Mouse (Mus musculus): ENCODE data around the gene Cilp. TPM values are rescaled to one million over a fixed set of nuclear protein-coding genes. Genes with fewer than 3 reads are reported as not detected.

The Cilp gene
- polyA plus RNA-seq, 1 experiment from 2014 or later, result 0.84 TPM

DNA sequence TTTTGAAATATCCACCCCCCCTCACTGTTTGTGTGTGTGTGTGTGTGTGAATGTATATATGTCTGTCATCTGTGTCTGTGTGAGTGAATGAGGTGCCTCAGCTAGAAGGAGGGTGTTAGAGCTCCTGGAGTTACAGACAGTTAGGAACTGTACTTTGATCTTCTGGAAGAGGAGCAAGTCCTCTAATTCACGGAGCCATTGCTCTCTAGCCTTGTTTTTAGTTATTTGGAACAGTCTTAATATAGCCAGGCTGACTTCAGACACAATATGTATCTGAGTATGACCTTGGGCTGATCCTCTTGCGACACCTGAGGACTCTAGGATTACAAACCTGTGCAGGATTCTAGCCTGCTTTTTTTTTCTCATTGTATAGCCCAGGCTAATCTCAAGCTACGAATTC lies 33.8 kb downstream of the Cilp start:
- Histone ChIP-seq H3K27ac (no peak overlapping the region), H3K4me2 (replicated peaks) (no peak overlapping the region), H3K4me1 (replicated peaks; ENCODE audit: control insufficient read depth, insufficient read depth, low read length) (peaks cover 11% of the 10 kb centered on the region), H3K27me3 (ENCODE audit: control insufficient read depth, insufficient read depth, low read length) (no peaks in the 10 kb centered on the region), H3K9me3 (ENCODE audit: control insufficient read depth, low read length) (no peaks in the 10 kb centered on the region), H3K36me3 (replicated peaks; ENCODE audit: control insufficient read depth, insufficient read depth) (peaks cover 55% of the 10 kb centered on the region), H3K4me3 (replicated peaks; ENCODE audit: low read length) (no peak overlapping the region), H3K9ac (no peak overlapping the region)
- WGBS, result 94% methylated on average over 3 of the region's 3 CpGs
- DNase-seq (ENCODE audit: low spot score), result no peak
- ATAC-seq (ENCODE audit: low FRiP score), result no peak

DNA sequence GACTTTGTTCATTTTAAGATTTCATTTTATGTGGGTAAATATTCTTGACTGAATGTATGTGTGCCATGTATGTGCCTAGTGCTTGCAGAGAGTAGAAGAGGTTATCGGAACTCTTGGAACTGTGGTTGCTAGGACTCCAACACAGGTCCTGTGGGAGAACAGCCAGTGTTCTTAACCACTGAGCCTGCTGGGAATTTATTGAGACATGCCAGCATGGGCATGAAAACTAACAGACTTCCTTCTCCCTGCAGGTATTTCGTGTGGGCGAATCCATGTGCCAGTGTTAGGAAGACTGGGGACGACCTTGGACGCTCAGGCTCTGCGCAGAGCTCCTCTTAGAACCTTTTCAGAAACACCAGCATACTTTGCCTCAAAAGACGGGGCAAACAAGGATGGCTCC lies 34.7 kb downstream of the Cilp start:
- DNase-seq (ENCODE audit: low spot score) (no peak), ATAC-seq (ENCODE audit: low FRiP score) (no peak)
- H3K9me3 ChIP-seq (ENCODE audit: control insufficient read depth, low read length), result no peaks in the 10 kb centered on the region
- H3K9ac ChIP-seq, result no peak overlapping the region
- no peaks in the 10 kb centered on the region for H3K27me3 ChIP-seq (ENCODE audit: control insufficient read depth, insufficient read depth, low read length)
- H3K36me3 ChIP-seq (replicated peaks; ENCODE audit: control insufficient read depth, insufficient read depth), result peaks cover 63% of the 10 kb centered on the region
- no peak overlapping the region for H3K27ac ChIP-seq
- 96% methylated on average over 7 of the region's 7 CpGs for WGBS
- H3K4me2 ChIP-seq (replicated peaks), result no peak overlapping the region
- no peak overlapping the region for H3K4me3 ChIP-seq (replicated peaks; ENCODE audit: low read length)
- H3K4me1 ChIP-seq (replicated peaks; ENCODE audit: control insufficient read depth, insufficient read depth, low read length), result peaks cover 11% of the 10 kb centered on the region

DNA sequence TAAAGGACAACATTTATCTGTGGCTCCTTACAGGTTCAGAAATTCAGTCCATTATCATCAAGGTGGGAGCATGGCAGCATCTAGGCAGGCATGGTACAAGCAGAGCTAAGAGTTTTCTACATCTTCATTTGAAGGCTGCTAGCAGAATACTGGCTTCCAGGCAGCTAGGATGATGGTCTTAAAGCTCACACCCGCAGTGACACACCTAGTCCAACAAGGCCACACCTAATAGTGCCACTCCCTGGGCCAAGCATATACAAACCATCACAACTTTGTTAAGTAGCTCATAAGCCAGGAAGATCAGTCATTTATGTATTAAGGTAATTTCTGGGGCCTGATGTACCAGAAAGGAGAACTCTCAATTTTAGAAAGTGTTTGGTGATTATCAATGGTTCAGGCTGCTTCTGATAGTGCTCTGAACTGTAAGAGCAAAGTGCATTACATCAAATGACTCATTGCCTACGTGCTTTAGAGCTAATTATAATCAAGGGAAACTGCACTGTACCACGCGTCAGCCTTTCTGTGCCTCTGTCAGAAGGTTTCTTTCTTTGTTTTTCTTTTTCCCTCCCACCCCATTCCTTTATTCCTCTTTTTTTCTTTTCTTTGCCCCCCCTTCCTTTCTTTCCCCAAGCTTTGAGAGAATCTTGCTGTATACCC lies 37.5 kb downstream of the Cilp start:
- H3K36me3 ChIP-seq (replicated peaks; ENCODE audit: control insufficient read depth, insufficient read depth), result peaks cover 82% of the 10 kb centered on the region
- no peaks in the 10 kb centered on the region for H3K27me3 ChIP-seq (ENCODE audit: control insufficient read depth, insufficient read depth, low read length)
- no peak overlapping the region for H3K9ac ChIP-seq
- no peak overlapping the region for H3K27ac ChIP-seq
- no peak overlapping the region for H3K4me3 ChIP-seq (replicated peaks; ENCODE audit: low read length)
- H3K4me2 ChIP-seq (replicated peaks), result no peak overlapping the region
- no peak for ATAC-seq (ENCODE audit: low FRiP score)
- 97% methylated on average over 4 of the region's 4 CpGs for WGBS
- DNase-seq (ENCODE audit: low spot score), result no peak
- H3K4me1 ChIP-seq (replicated peaks; ENCODE audit: control insufficient read depth, insufficient read depth, low read length), result no peaks in the 10 kb centered on the region
- no peaks in the 10 kb centered on the region for H3K9me3 ChIP-seq (ENCODE audit: control insufficient read depth, low read length)

DNA sequence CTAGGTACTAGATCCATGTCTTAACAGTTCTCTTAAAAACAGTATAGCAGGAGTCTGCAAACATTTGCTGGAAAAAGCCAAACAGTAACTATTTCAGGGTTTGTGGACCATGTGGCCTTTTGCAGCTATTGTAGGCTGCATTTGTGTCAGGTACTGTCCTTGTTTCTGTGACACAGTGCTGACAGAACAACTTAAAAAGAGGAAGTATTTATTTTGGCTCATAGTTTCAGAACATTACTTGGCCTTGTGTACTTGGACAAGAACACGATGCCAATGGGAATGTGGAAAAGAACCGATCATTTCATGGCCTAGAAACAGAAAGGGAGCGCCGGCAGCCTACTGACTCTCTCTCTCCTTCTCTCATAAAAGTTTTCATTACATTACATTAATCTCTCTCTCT lies 38.6 kb downstream of the Cilp start:
- Histone ChIP-seq H3K4me3 (replicated peaks; ENCODE audit: low read length) (no peak overlapping the region), H3K4me2 (replicated peaks) (no peak overlapping the region), H3K36me3 (replicated peaks; ENCODE audit: control insufficient read depth, insufficient read depth) (peaks cover 82% of the 10 kb centered on the region), H3K27me3 (ENCODE audit: control insufficient read depth, insufficient read depth, low read length) (no peaks in the 10 kb centered on the region), H3K9me3 (ENCODE audit: control insufficient read depth, low read length) (no peaks in the 10 kb centered on the region), H3K4me1 (replicated peaks; ENCODE audit: control insufficient read depth, insufficient read depth, low read length) (no peaks in the 10 kb centered on the region), H3K27ac (no peak overlapping the region), H3K9ac (no peak overlapping the region)
- DNase-seq (ENCODE audit: low spot score), result no peak
- no peak for ATAC-seq (ENCODE audit: low FRiP score)
- 94% methylated on average over 4 of the region's 4 CpGs for WGBS

DNA sequence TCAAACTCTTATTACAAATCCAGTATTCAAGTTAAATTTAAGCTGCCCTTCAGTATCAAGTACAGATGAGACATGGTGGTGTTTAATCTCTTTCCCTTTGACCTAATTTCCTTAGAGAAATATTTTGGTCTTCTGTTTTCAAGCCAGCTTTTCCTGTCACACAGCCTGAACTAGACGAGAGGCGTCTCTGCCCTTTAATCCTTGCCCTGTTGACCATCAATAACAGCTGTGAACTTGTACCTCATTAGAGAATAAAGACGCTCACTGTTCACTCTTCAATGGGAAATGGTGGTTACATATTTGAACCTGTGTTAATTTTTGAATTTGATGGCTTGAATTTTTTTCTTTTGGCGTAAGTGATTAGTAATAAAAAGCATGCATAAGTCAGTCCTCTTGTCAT lies 39.3 kb downstream of the Cilp start:
- Histone ChIP-seq H3K36me3 (replicated peaks; ENCODE audit: control insufficient read depth, insufficient read depth) (peaks cover 88% of the 10 kb centered on the region), H3K4me2 (replicated peaks) (no peak overlapping the region), H3K9ac (no peak overlapping the region), H3K27ac (no peak overlapping the region), H3K4me3 (replicated peaks; ENCODE audit: low read length) (no peak overlapping the region), H3K27me3 (ENCODE audit: control insufficient read depth, insufficient read depth, low read length) (no peaks in the 10 kb centered on the region), H3K9me3 (ENCODE audit: control insufficient read depth, low read length) (no peaks in the 10 kb centered on the region), H3K4me1 (replicated peaks; ENCODE audit: control insufficient read depth, insufficient read depth, low read length) (no peaks in the 10 kb centered on the region)
- no peak for DNase-seq (ENCODE audit: low spot score)
- no peak for ATAC-seq (ENCODE audit: low FRiP score)
- WGBS, result 87% methylated on average over 4 of the region's 4 CpGs

DNA sequence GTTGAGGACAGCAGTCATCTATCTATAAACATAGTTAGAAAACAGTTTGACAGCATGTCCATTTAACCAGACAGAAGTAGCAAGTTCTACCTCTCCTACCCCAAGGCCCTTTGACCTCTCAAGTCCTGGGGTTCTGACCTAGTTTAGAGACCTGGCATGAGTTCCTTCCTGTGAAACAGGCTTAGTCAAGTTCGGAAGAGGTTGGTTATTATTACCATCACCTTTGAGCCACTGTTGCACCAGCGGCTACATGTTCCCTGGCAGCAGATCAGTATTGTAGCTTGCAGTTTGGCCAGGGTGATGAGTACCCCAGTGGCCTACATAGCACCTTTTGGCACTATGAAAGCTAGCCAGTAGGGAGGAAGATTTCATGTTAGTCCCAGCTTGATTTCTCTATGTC lies 41.7 kb downstream of the Cilp start:
- H3K4me1 ChIP-seq (replicated peaks; ENCODE audit: control insufficient read depth, insufficient read depth, low read length), result no peaks in the 10 kb centered on the region
- no peak overlapping the region for H3K9ac ChIP-seq
- no peak overlapping the region for H3K4me3 ChIP-seq (replicated peaks; ENCODE audit: low read length)
- H3K27ac ChIP-seq, result no peak overlapping the region
- ATAC-seq (ENCODE audit: low FRiP score), result no peak
- no peak for DNase-seq (ENCODE audit: low spot score)
- 96% methylated on average over 2 of the region's 2 CpGs for WGBS
- H3K4me2 ChIP-seq (replicated peaks), result no peak overlapping the region
- no peaks in the 10 kb centered on the region for H3K9me3 ChIP-seq (ENCODE audit: control insufficient read depth, low read length)
- H3K36me3 ChIP-seq (replicated peaks; ENCODE audit: control insufficient read depth, insufficient read depth), result peaks cover 82% of the 10 kb centered on the region
- H3K27me3 ChIP-seq (ENCODE audit: control insufficient read depth, insufficient read depth, low read length), result no peaks in the 10 kb centered on the region

DNA sequence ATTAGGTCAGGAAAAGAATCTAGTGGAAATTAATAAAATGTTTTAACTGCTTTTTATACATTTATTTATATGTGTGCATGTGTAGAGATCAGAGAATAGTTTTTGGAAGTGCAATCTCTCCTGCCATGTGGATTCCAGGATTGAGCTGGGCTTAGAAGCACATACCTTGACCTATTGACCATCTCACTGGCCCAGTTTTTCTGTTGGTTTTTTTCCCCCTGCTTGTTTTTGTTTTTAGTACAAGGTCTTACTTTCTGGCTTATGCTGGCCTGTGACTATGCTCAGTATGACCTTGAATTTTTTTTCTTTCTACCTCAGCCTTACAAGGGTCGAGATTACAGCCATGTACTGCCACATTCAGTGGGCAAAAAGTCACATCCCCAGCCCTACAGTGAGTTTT lies 43.0 kb downstream of the Cilp start:
- Histone ChIP-seq H3K4me2 (replicated peaks) (no peak overlapping the region), H3K9ac (no peak overlapping the region), H3K36me3 (replicated peaks; ENCODE audit: control insufficient read depth, insufficient read depth) (peaks cover 82% of the 10 kb centered on the region), H3K9me3 (ENCODE audit: control insufficient read depth, low read length) (no peaks in the 10 kb centered on the region), H3K4me3 (replicated peaks; ENCODE audit: low read length) (no peak overlapping the region), H3K27ac (no peak overlapping the region), H3K27me3 (ENCODE audit: control insufficient read depth, insufficient read depth, low read length) (no peaks in the 10 kb centered on the region), H3K4me1 (replicated peaks; ENCODE audit: control insufficient read depth, insufficient read depth, low read length) (no peaks in the 10 kb centered on the region)
- 88% methylated on average over 1 of the region's 1 CpGs for WGBS
- no peak for ATAC-seq (ENCODE audit: low FRiP score)
- no peak for DNase-seq (ENCODE audit: low spot score)

DNA sequence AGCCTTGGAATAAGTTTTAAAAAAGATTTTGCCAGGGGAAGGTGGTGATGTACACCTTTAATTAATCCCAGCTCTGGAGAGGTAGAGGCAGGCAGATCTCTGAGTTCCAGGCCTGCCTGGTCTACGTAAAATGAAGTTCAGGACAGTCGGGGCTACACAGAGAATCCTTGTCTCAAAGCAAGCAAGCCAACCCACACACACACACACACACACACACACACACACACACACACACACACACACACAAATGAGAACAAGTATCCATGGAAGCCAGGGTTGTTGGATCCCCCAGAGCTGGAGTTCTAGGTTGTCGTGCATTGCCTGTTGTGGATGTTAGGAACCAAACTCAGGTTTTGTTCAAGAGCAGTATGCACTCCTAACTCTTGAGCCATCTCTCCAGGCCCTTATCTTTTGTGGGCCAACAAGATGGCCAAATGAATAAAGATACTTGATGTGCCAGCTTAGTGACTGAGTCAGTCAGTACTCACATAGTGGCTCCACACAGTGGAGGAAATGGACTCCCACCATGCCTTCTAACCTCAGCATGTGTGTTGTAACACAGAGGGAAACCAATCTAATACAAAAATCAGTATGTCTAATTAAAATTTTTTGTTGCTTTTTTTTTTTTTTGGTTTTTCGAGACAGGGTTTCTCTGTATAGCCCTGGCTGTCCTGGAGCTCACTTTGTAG lies 47.8 kb downstream of the Cilp start:
- WGBS, result 96% methylated on average over 4 of the region's 4 CpGs

DNA sequence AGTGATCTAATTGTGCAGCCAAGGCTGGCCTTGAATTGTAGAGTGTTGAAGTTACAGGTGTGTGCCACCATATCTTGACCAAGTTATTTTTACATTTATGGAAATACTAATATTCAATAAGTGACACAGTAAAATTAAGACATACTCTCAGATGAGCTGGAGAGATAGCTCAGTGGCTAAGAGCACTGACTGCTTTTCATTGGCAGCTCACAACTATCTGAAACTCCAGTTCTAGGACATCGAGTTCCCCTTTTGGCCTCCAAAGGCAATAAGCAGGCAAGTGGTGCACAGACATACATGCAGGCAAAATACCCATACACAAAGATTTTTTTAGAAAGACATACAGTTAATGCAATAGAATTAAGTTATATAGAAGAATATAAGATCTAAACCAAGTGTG lies 48.9 kb downstream of the Cilp start:
- Histone ChIP-seq H3K4me2 (replicated peaks) (no peak overlapping the region), H3K36me3 (replicated peaks; ENCODE audit: control insufficient read depth, insufficient read depth) (peaks cover 72% of the 10 kb centered on the region), H3K4me1 (replicated peaks; ENCODE audit: control insufficient read depth, insufficient read depth, low read length) (no peaks in the 10 kb centered on the region), H3K9ac (no peak overlapping the region), H3K27ac (no peak overlapping the region), H3K27me3 (ENCODE audit: control insufficient read depth, insufficient read depth, low read length) (no peaks in the 10 kb centered on the region), H3K9me3 (ENCODE audit: control insufficient read depth, low read length) (no peaks in the 10 kb centered on the region), H3K4me3 (replicated peaks; ENCODE audit: low read length) (no peak overlapping the region)
- whole genome bisulfite sequencing, result 100% methylated on average over 1 of the region's 1 CpGs
- ATAC-seq (ENCODE audit: low FRiP score) (no peak), DNase-seq (ENCODE audit: low spot score) (no peak)

More for the DNA sequence above, 47.8 kb downstream of the Cilp start:
- Histone ChIP-seq H3K4me1 (replicated peaks; ENCODE audit: control insufficient read depth, insufficient read depth, low read length) (no peaks in the 10 kb centered on the region), H3K9ac (no peak overlapping the region), H3K27ac (no peak overlapping the region), H3K9me3 (ENCODE audit: control insufficient read depth, low read length) (no peaks in the 10 kb centered on the region), H3K27me3 (ENCODE audit: control insufficient read depth, insufficient read depth, low read length) (no peaks in the 10 kb centered on the region), H3K4me2 (replicated peaks) (no peak overlapping the region), H3K36me3 (replicated peaks; ENCODE audit: control insufficient read depth, insufficient read depth) (peaks cover 73% of the 10 kb centered on the region), H3K4me3 (replicated peaks; ENCODE audit: low read length) (no peak overlapping the region)
- no peak for DNase-seq (ENCODE audit: low spot score)
- ATAC-seq (ENCODE audit: low FRiP score), result no peak

Measured in hindbrain, embryonic 14.5 days (tissue).